Mouse (Mus musculus) heart, embryonic 14.5 days (tissue): ENCODE data around the gene Srsf3. TPM values are rescaled to one million over a fixed set of nuclear protein-coding genes. Genes with fewer than 3 reads are reported as not detected.
A peak's percentile ranks its signal among the peaks of the same experiment; 100 is the strongest.

Experiments
- ATAC-seq: fragments of 200-750 bp; cut with Nextera tagmentation; 2 replicates; pipeline ENCODE4 v1.8.0; 2017; ENCODE audit warnings: low read depth, moderate TSS enrichment; ENCODE audit not compliant: insufficient number of reproducible peaks, insufficient read depth, low FRiP score
- H3K27ac ChIP-seq, 2 experiments: fragments of 200-500 bp in 1 of 2; fragments of 300-500 bp in 1 of 2; sonication (generic) in 1 of 2; replicated peaks in 1 of 2; 2 replicates each; pipeline ENCODE4 v1.5.1; 2012 to 2014; ENCODE audit warnings: low read depth in 2 of 2, low read length in 2 of 2, control low read depth in 1 of 2, mild to moderate bottlenecking in 1 of 2, mixed read lengths in 1 of 2; ENCODE audit not compliant: control insufficient read depth in 1 of 2, insufficient read depth in 1 of 2
- H3K27me3 ChIP-seq: fragments of 300-500 bp; sonication (generic); 2 replicates; pipeline ENCODE4 v1.6.1; 2014; ENCODE audit warnings: mild to moderate bottlenecking, low read length, control low read depth; ENCODE audit not compliant: control insufficient read depth, insufficient read depth
- H3K36me3 ChIP-seq: fragments of 300-500 bp; sonication (generic); 2 replicates; pipeline ENCODE4 v1.6.1; 2014; ENCODE audit warnings: mild to moderate bottlenecking, control low read depth, low read length, mixed read lengths; ENCODE audit not compliant: control insufficient read depth, insufficient read depth
- H3K4me1 ChIP-seq, 2 experiments: fragments of 200-500 bp in 1 of 2; fragments of 300-500 bp in 1 of 2; sonication (generic) in 1 of 2; 2 replicates each; pipeline ENCODE4 v1.6.1; 2012 to 2014; ENCODE audit warnings: low read length in 2 of 2, control low read depth in 1 of 2, mixed read lengths in 1 of 2; ENCODE audit not compliant: control insufficient read depth in 2 of 2, insufficient read depth in 2 of 2
- H3K4me2 ChIP-seq: fragments of 300-500 bp; sonication (generic); 2 replicates; pipeline ENCODE4 v1.6.1; 2014; ENCODE audit warnings: mild to moderate bottlenecking, low read length
- H3K4me3 ChIP-seq, 2 experiments: fragments of 200-500 bp in 1 of 2; fragments of 300-500 bp in 1 of 2; sonication (generic) in 1 of 2; 2 replicates each; pipeline ENCODE4 v1.5.1; 2012 to 2014; ENCODE audit warnings: low read length in 2 of 2, mild to moderate bottlenecking in 2 of 2, control low read depth in 1 of 2, low read depth in 1 of 2, moderate library complexity in 1 of 2; ENCODE audit not compliant: control insufficient read depth in 1 of 2, insufficient read depth in 1 of 2
- H3K9ac ChIP-seq: fragments of 300-500 bp; sonication (generic); 2 replicates; pipeline ENCODE4 v1.6.1; 2014; ENCODE audit warnings: mild to moderate bottlenecking, low read length
- H3K9me3 ChIP-seq: fragments of 300-500 bp; sonication (generic); 2 replicates; pipeline ENCODE4 v1.6.1; 2016; ENCODE audit warnings: low read length, control low read depth; ENCODE audit not compliant: control insufficient read depth
- WGBS: fragments of 180-500 bp; shearing (Covaris S2); extraction: QIAGEN DNeasy Blood & Tissue Kit; methylation state at CpG from one replicate; pipeline ENCODE4 v1.1.7; 2014; 5-methylcytosine and 5-hydroxymethylcytosine counted together
- polyA plus RNA-seq: library from polyadenylated mRNA; unstranded; fragments of >200 nt; fragmentation: Nextera tagmentation; extraction: Ambion mirVana; gene quantifications from 2 replicates; pipeline ENCODE4 v1.2.1, GENCODE M21; 2014

The Srsf3 gene
- polyA plus RNA-seq, 1 experiment from 2014 or later = 340 TPM

GRCm38 (mm10) chr17:29046863-29047262, 14.4 kb downstream of the Srsf3 start:
- H3K9ac ChIP-seq = no peak overlapping the region
- H3K27ac ChIP-seq = no peak overlapping the region
- H3K27me3 ChIP-seq = no peaks in the 10 kb centered on the region
- H3K36me3 ChIP-seq = peaks cover 62% of the 10 kb centered on the region
- H3K4me1 ChIP-seq = peaks cover 15 to 28% of the 10 kb centered on the region in 2 experiments
- no peak for ATAC-seq
- WGBS = 95% methylated on average over 3 of the region's 3 CpGs
- no peaks in the 10 kb centered on the region for H3K9me3 ChIP-seq
- H3K4me3 ChIP-seq = no peak overlapping the region
- no peak overlapping the region for H3K4me2 ChIP-seq

- ATAC-seq = no peak
- Histone ChIP-seq H3K9me3 (no peaks in the 10 kb centered on the region), H3K4me2 (no peak overlapping the region), H3K36me3 (peaks cover 51% of the 10 kb centered on the region), H3K4me1 (peaks cover 15 to 28% of the 10 kb centered on the region in 2 experiments), H3K27me3 (no peaks in the 10 kb centered on the region), H3K27ac (no peak overlapping the region), H3K4me3 (no peak overlapping the region), H3K9ac (no peak overlapping the region)
- 72% methylated on average over 3 of the region's 3 CpGs for WGBS
Observed at GRCm38 (mm10) chr17:29047697-29048514, 15.5 kb downstream of the Srsf3 start.

- Histone ChIP-seq H3K4me2 (no peak overlapping the region), H3K36me3 (peaks cover 41% of the 10 kb centered on the region), H3K4me1 (peaks cover 15 to 28% of the 10 kb centered on the region in 2 experiments), H3K4me3 (no peak overlapping the region), H3K9me3 (no peaks in the 10 kb centered on the region), H3K9ac (no peak overlapping the region), H3K27me3 (no peaks in the 10 kb centered on the region), H3K27ac (no peak overlapping the region)
- no peak for ATAC-seq
- WGBS = 20% methylated on average over 13 of the region's 13 CpGs
Observed at GRCm38 (mm10) chr17:29048748-29049507, 16.5 kb downstream of the Srsf3 start.

- 78% methylated on average over 5 of the region's 5 CpGs for WGBS
- H3K27ac ChIP-seq = no peak overlapping the region
- no peak overlapping the region for H3K4me2 ChIP-seq
- no peak for ATAC-seq
- H3K27me3 ChIP-seq = no peaks in the 10 kb centered on the region
- H3K4me3 ChIP-seq = no peak overlapping the region
- H3K9ac ChIP-seq = no peak overlapping the region
- H3K36me3 ChIP-seq = peaks cover 35% of the 10 kb centered on the region
- H3K4me1 ChIP-seq = peaks cover 16 to 30% of the 10 kb centered on the region in 2 experiments
- H3K9me3 ChIP-seq = no peaks in the 10 kb centered on the region
Observed at GRCm38 (mm10) chr17:29049508-29049889, 17.1 kb downstream of the Srsf3 start.

GRCm38 (mm10) chr17:29049923-29050322, 17.5 kb downstream of the Srsf3 start:
- H3K4me2 ChIP-seq = no peak overlapping the region
- peaks cover 31% of the 10 kb centered on the region for H3K36me3 ChIP-seq
- no peak overlapping the region for H3K27ac ChIP-seq
- ATAC-seq = no peak
- 59% methylated on average over 7 of the region's 7 CpGs for WGBS
- H3K27me3 ChIP-seq = no peaks in the 10 kb centered on the region
- H3K4me3 ChIP-seq = no peak overlapping the region
- H3K9me3 ChIP-seq = no peaks in the 10 kb centered on the region
- H3K9ac ChIP-seq = peak overlapping the region; percentile 59; the same call in 1 of the 2 replicates
- H3K4me1 ChIP-seq = peaks cover 17 to 31% of the 10 kb centered on the region in 2 experiments

GRCm38 (mm10) chr17:29050791-29051190, 18.4 kb downstream of the Srsf3 start:
- Histone ChIP-seq H3K27me3 (no peaks in the 10 kb centered on the region), H3K9ac (peak overlapping the region; percentile 59), H3K9me3 (no peaks in the 10 kb centered on the region), H3K4me2 (peak overlapping the region; percentile 50), H3K36me3 (peaks cover 22% of the 10 kb centered on the region), H3K4me1 (peaks cover 17 to 31% of the 10 kb centered on the region in 2 experiments), H3K4me3 (no peak overlapping the region), H3K27ac (0 out of 4 replicates have a peak overlapping the region, but pooled peaks of 1 of the 2 experiments have one; percentile 9)
- 18% methylated on average over 14 of the region's 14 CpGs for WGBS
- no peak for ATAC-seq

GRCm38 (mm10) chr17:29053067-29053466, 20.6 kb downstream of the Srsf3 start:
- peaks cover 1% of the 10 kb centered on the region; the same call in 1 of the 2 replicates for H3K36me3 ChIP-seq
- H3K9ac ChIP-seq = no peak overlapping the region
- peak overlapping the region in 1 of 2 experiments; percentile 7; a peak in 1 of 4 replicates for H3K27ac ChIP-seq
- H3K4me2 ChIP-seq = no peak overlapping the region
- H3K4me1 ChIP-seq = peaks cover 23 to 39% of the 10 kb centered on the region in 2 experiments
- no peak for ATAC-seq
- H3K9me3 ChIP-seq = no peaks in the 10 kb centered on the region
- WGBS = 89% methylated on average over 6 of the region's 6 CpGs
- no peak overlapping the region for H3K4me3 ChIP-seq
- no peaks in the 10 kb centered on the region for H3K27me3 ChIP-seq
